Mouse (Mus musculus): ENCODE results near the gene Taf9.

GRCm38 (mm10) chr13:100698866-100699265, 47.5 kb downstream of the Taf9 start:
- no peak for TF ChIP-seq CTCF (IDR thresholded peaks at IDR 0.05; ENCODE audit: extremely low read depth, insufficient read length, insufficient replicate concordance, low read depth, low read length)
- TF ChIP-seq POLR2A (IDR thresholded peaks at IDR 0.05; ENCODE audit: low read depth, low read length) = no peak
